Mouse (Mus musculus): ENCODE measurements around the gene Taco1.
"Not testable (repeated sequence)": the region's sequence is repeated elsewhere in the genome, so short reads cannot be mapped to it uniquely, and the experiment has no call there.

Gene Taco1

DNA sequence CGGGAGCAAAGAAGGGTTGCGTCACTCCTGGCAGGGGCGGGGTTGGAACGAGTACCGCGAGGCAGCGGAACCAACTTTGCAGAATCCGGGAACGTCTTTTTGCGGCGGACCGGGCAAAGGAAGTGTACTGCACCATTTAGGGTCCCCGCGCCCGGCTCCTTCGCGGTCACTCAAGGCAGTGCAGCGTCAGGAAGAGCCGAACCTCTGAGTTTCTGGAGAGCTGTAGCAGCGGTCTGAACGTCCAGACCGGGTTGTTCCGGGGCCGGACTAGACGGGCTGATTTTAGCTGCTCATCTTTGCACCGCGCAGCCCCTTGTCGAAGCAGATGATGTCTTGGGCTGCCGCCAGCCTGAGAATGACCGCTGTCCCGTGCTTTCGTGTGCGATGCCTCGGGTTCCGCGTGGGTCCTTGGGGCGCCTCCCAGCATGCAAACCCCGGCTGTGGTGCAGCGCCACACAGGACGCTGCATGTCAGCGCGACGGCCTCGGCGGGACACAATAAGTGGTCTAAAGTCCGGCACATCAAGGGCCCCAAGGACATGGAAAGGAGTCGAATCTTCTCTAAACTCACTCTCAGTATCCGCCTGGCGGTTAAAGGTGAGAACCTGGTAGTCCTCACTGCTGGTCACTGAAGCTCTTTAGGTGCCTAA is at the start of gene Taco1:
TSS of gene Taco1 (plus strand) at position 139 of the 649 bp plus-strand sequence.
- peak; percentile 95 to 96 for DNase-seq

- DNase-seq: no peak
These were observed 49.4 kb upstream of the Taco1 start for GRCm38 (mm10) chr11:106016440-106016839.

DNA sequence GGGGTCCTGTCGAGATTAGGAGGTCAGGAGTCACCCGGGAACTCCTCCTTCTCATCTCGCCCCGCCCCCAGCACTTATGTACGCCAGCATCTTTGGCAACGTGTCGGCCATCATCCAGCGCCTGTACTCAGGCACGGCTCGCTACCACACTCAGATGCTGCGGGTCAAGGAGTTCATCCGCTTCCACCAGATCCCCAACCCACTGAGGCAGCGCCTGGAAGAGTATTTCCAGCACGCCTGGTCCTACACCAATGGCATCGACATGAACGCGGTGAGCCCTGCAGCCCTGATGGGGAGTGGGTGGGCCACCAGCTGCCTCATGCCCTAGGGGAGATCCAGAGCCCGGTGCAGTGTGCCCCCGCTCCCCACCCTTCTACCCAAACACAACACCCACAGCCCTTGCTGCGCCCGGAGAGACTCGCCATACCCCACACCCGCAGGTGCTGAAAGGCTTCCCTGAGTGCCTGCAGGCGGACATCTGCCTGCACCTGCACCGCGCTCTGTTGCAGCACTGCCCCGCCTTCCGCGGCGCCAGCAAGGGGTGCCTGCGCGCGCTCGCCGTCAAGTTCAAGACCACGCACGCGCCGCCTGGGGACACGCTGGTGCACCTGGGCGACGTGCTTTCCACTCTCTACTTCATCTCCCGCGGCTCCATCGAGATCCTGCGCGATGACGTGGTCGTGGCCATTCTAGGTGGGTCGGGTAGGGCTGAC is 45.7 kb upstream of the Taco1 start:
- peak; percentile 23 to 44 for DNase-seq

- DNase-seq: no peak
These were observed 40.1 kb upstream of the Taco1 start for GRCm38 (mm10) chr11:106025774-106026173.

GRCm38 (mm10) chr11:106026465-106027151 is 39.3 kb upstream of the Taco1 start:
- peak; percentile 61 to 79 for DNase-seq

- no peak for DNase-seq
These were observed 38.3 kb upstream of the Taco1 start for GRCm38 (mm10) chr11:106027607-106028006.

DNA sequence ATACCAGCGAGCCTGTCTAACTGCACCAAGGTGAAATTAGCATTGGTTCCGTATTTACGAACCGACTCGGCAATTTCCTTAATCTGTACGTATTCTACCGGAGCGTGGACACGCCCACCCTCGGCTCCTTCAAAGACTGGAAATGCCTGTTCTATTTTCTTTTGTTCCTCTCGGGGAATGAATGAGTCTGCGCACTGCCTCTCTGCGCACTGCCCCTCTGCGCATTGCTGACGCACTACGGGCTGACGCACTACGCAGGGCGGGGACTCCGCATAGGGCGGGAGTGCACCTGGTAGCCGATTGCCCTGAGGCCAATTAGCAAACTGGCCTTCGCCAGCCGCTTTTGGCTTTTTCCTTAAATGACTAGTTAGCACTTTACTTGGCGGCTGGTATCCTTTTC is 33.8 kb upstream of the Taco1 start:
- not testable (repeated sequence) for DNase-seq

DNA sequence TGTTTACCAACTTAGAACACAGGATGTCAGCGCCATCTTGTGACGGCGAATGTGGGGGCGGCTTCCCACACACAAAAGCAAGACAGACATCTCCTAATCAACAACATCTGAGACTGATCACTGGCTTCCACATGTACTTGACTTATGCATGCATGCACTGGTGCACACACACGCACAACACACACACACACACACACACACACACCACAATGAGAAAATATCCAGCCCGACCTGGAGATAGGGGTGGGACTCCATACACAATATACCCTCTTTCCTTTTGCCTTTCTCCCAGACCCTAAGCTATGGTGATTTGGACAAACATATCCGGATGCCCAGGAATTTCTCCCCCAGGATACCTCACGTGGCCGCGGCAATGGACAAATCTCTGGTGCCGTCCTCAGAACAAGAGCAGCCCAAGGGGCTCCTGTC is 32.4 kb upstream of the Taco1 start:
- peak in 1 of 2 experiments; percentile 51 for DNase-seq

- DNase-seq: no peak
These were observed 30.9 kb upstream of the Taco1 start for GRCm38 (mm10) chr11:106034986-106035385.

- peak; percentile 95 to 99 for DNase-seq
These were observed 29.1 kb upstream of the Taco1 start, which contains the start of gene Dcaf7 for GRCm38 (mm10) chr11:106036548-106037417. Gene Dcaf7 (plus strand): TSS chr11:106036872.

- peak in 1 of 2 experiments; percentile 50 for DNase-seq
These were observed 28.5 kb upstream of the Taco1 start for GRCm38 (mm10) chr11:106037418-106037751.

DNA sequence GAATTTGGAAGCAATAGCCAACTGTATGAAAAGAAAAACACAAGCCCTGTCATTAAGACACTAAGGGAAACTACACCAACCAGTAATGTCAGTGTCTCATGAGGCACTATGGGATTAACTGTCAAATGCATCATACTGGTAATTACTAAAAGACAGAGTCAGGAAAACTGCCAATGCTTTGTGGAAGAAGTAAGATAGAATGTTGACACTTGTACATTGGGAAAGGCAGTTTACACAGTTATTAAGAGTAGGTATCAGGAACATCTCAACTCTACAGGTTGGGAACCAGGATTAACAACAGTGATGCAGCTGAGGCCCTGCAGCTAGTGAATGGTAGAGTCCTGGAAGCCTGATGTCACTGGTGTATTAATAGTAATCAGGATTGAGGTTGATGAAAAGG is 21.5 kb upstream of the Taco1 start:
- DNase-seq: no peak

DNA sequence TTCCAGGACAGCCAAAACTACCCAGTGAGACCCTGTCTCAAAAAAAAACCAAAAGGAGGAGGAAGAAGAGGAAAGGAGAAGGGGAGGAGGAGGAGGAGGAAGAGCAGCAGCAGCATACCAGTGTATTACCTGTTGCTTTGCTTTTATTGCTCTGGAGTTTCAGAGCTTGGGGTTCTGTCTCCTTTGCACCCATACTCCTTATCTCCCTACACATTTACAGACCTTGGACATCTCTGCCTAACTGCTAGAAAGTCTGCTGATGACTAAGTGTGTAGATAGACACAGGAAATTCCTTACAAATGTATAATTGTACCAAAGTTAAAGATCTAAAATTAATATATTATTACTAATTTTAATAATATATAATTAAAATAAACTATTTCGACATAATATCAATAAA is 20.6 kb upstream of the Taco1 start:
- no peak for DNase-seq

DNA sequence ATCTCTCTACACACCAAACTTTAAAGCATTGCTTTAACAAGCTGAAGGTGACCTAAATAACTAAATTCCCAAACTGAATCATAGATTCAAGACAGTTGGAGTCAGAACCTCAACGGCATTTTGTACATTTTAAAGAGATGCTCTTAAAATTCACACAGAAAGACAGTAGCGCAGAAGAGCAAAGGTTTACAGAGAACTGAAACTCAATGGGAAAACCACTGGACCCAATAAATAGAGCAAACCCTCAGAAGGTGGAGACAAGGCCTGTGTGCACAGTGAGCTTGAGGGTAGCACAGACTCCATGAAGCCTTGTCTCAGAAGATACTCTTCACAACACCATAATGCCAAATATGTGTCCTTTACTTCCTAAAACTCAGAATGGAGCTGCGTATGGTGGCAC is 20.1 kb upstream of the Taco1 start:
- no peak for DNase-seq

- DNase-seq: no peak
These were observed 19.3 kb upstream of the Taco1 start for GRCm38 (mm10) chr11:106046584-106046983.

DNA sequence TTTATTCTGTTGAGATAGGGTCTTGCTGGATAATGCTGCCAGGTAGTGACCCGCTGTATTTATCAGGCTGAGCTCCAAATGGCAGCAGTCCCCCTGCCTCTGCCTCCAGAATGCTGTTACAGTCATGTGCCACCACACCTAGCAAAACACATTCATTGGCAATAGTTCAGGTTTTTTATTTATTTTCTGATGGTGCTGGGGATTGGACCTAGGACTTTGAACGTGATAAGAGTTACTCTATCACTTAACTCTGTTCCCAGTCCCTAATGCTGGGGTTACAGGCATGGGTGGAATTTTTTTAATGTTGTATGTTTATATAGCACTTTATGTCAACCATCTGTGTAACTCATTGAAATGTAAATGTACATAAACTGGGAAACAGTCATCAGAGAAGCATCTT is 11.9 kb upstream of the Taco1 start:
- DNase-seq: no peak

GRCm38 (mm10) chr11:106054600-106054999 is 11.3 kb upstream of the Taco1 start:
- DNase-seq: no peak

- DNase-seq: no peak
These were observed 10.5 kb upstream of the Taco1 start for GRCm38 (mm10) chr11:106055341-106055740.

DNA sequence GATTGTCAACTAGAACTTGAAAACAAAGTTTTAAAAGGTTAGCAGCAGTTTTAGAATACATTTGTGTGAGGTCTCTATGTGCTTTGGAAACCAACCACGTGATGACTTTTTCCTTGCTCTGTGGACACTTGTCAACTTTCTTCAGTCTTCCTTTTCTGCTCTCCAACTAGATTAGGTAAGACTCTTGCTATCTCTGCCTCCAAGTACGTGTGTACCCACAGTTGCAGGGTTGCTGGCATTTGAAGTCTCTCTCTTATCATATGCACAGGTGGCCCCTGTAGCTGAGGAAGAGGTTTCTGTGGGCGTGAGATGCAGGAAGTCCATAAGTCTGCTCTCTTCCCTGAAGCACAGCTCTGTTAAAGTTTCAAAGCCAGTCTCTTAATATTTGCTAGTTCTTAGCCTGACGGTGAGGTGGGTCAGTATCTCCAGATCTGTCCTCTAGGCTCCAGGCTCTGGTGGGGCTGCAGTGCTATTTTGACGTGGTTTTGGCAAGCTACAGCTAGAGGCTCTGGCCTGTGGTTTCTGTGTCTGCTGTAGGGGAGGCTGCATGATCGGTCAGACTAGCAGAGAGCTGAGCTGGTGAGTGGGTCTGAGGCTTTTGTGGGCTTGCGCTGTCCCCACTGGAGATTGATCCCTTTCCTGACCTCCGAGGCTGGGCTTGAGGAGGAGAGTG is 8.9 kb upstream of the Taco1 start:
- DNase-seq: no peak

DNA sequence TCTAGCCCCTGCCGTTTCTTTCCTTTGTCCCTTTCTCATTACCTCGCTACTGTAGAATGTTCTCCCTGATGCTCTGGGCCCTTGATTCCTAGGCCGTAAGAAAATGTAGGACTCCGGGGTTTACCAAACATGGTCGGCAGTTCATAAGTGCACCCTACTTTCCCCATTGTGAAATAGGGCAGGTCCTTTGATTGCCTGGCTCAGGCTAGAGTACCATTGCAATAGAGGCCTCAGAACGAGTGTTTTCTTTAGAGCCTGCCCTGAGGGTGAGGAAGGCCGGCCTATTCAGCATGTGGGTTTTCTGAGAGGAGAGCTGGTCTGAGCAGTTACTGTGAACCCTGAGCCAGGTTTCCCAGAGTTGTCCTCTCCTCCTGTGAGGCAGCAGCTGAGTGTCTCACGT is 7.8 kb upstream of the Taco1 start:
- no peak for DNase-seq

DNA sequence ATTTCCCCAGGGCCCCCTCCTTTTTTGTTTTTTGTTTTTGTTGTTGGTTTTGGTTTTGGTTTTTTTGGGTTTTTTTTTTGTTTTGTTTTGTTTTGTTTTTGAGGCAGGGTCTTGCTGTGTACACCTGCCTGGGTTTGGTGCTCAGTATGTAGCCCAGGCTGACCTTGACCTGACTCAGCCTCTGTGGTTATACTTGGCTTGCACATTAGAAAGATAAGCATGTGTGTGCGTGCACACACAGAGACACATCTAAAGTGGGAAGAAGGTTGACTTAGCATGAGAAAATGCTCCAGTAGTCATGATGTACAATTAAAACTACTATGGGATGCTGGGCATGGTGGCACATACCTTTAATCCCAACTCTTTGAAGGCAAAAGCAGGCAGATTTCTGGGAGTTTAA is 5.3 kb upstream of the Taco1 start:
- no peak for DNase-seq

DNA sequence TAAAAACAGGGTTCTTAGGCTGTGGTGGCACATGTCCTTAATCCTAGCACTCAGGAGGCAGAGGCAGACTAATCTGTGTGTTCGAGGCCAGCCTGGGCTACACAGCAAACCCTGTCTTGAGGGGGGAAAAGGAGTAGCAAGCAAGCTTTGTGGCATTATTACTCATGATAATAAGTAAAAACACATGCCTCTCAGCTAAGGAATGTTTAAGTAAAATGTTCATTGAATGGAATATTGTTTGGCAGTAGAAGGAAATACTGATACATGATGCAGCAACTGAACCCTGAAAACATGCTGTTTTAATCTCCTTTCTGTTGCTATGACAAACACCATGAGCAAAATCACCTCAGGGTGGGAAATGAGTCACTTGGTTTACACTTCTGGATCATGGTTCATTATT is 4.5 kb upstream of the Taco1 start:
- DNase-seq: no peak
